ENCODE assay signal across 23 mouse cellular contexts in the genomic region with DNA sequence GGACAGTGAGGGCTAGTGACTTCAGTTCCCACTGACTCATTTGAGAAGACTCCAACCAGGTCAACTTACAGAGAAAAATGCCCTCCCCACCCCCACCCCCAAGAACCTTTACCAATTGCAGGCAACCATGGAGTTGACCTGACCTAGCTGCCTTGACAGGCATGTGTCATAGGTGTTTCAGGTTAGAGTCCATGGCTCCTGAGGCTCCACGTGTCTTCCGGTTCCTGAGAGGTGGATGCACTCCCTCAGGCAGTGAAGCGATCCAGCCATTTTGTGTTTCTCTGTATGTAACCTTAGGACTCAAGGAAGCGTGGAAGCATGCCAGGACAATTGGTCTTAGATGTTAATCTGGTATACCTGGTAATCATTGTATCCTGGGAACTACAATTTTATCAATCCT. TPM values are rescaled to one million over a fixed set of nuclear protein-coding genes. Genes with fewer than 3 reads are reported as not detected.
DNase-seq lines count a peak whose midpoint lies in the region; ATAC-seq and TF ChIP-seq lines count a peak whose summit lies in the region.
"Had no signal": no experiment of that assay in that cellular context is flagged by ENCODE, and none has a peak within 500 bp of the region (broad histone marks: within the 10 kb centered on the region; RNA-seq: fewer than 3 reads in every experiment).

No protein-coding gene starts in this region.

- no peak for TF ChIP-seq EP300 in heart, adult 2 months (IDR thresholded peaks at IDR 0.05; ENCODE audit: insufficient read depth, low read depth, low read length)

- TF ChIP-seq CTCF in heart, adult 2 months (IDR thresholded peaks at IDR 0.05), result no peak

- no peak overlapping the region for H3K4me3 ChIP-seq in heart, embryonic 16.5 days (ENCODE audit: low read length)
- H3K4me3 ChIP-seq in heart, adult 2 months, result no peak overlapping the region
- H3K4me3 ChIP-seq in limb, embryonic 15.5 days, result no peak overlapping the region
- no peak overlapping the region for H3K4me3 ChIP-seq in limb, embryonic 10.5 days
- H3K4me3 ChIP-seq: embryonic facial prominence, embryonic 13.5 days; erythroblast, embryonic 14.5 days; gastrocnemius, adult 2 months; intestine, embryonic 15.5 days; layer of hippocampus, adult 2 months; left cerebral cortex, adult 2 months; limb, embryonic 13.5 days; midbrain, embryonic 10.5 days; midbrain, embryonic 15.5 days; neural tube, embryonic 15.5 days had no signal

- no peak overlapping the region for H3K4me2 ChIP-seq in heart, embryonic 16.5 days (ENCODE audit: low read depth, low read length)
- no peak overlapping the region for H3K4me2 ChIP-seq in limb, embryonic 15.5 days
- H3K4me2 ChIP-seq: embryonic facial prominence, embryonic 13.5 days; intestine, embryonic 15.5 days; limb, embryonic 13.5 days; midbrain, embryonic 15.5 days; neural tube, embryonic 15.5 days had no signal

- DNase-seq in heart, adult 11 months, result peak; percentile 86
- no peak for DNase-seq in heart, adult 18-20 months
- DNase-seq in heart, adult 2 months, result no peak
- no peak for DNase-seq in limb, embryonic 10.5 days (ENCODE audit: low spot score)
- DNase-seq in urinary bladder, postnatal 14 days (ENCODE audit: low spot score), result peak; percentile 46
- DNase-seq in urinary bladder, postnatal 4 days (ENCODE audit: low spot score in 2 of 2), result no peak
- DNase-seq: embryo, embryonic 11 days; gastrocnemius, postnatal 36 days; thymus, postnatal 4 days had no signal

- peak overlapping the region; percentile 82 for H3K27ac ChIP-seq in heart, embryonic 16.5 days (ENCODE audit: low read length)
- H3K27ac ChIP-seq in heart, adult 2 months, result no peak overlapping the region; the same call in none of the 2 replicates
- no peak overlapping the region for H3K27ac ChIP-seq in limb, embryonic 15.5 days
- H3K27ac ChIP-seq in limb, embryonic 10.5 days, result no peak overlapping the region
- H3K27ac ChIP-seq: embryonic facial prominence, embryonic 13.5 days; gastrocnemius, adult 2 months; intestine, embryonic 15.5 days; layer of hippocampus, adult 2 months; left cerebral cortex, adult 2 months; limb, embryonic 13.5 days; midbrain, embryonic 10.5 days; midbrain, embryonic 15.5 days; neural tube, embryonic 15.5 days had no signal

- H3K9ac ChIP-seq in heart, embryonic 16.5 days (ENCODE audit: low read length), result no peak overlapping the region
- no peak overlapping the region for H3K9ac ChIP-seq in heart, adult 2 months (ENCODE audit: low read depth, low read length)
- H3K9ac ChIP-seq in limb, embryonic 15.5 days, result no peak overlapping the region
- H3K9ac ChIP-seq: embryonic facial prominence, embryonic 13.5 days; intestine, embryonic 15.5 days; limb, embryonic 13.5 days; midbrain, embryonic 15.5 days; neural tube, embryonic 15.5 days had no signal

- no peaks in the 10 kb centered on the region for H3K36me3 ChIP-seq in heart, embryonic 16.5 days (ENCODE audit: control insufficient read depth, insufficient read depth)
- no peaks in the 10 kb centered on the region for H3K36me3 ChIP-seq in heart, adult 2 months (ENCODE audit: control insufficient read depth, insufficient read depth, low read length)
- no peaks in the 10 kb centered on the region for H3K36me3 ChIP-seq in limb, embryonic 15.5 days
- H3K36me3 ChIP-seq in limb, embryonic 10.5 days, result no peaks in the 10 kb centered on the region
- H3K36me3 ChIP-seq: embryonic facial prominence, embryonic 13.5 days; intestine, embryonic 15.5 days; limb, embryonic 13.5 days; midbrain, embryonic 10.5 days; midbrain, embryonic 15.5 days had no signal

- 89% methylated on average over 4 of the region's 4 CpGs for WGBS in heart, embryonic 16.5 days
- 91% methylated on average over 4 of the region's 4 CpGs for WGBS in heart, adult 2 months
- WGBS in limb, embryonic 15.5 days, result 84% methylated on average over 4 of the region's 4 CpGs
- 95% methylated on average over 4 of the region's 4 CpGs for WGBS in limb, embryonic 10.5 days

- no peaks in the 10 kb centered on the region for H3K27me3 ChIP-seq in heart, embryonic 16.5 days (ENCODE audit: control insufficient read depth, insufficient read depth, low read length)
- H3K27me3 ChIP-seq in heart, adult 2 months (ENCODE audit: control insufficient read depth, insufficient read depth, low read length), result no peaks in the 10 kb centered on the region
- H3K27me3 ChIP-seq in limb, embryonic 15.5 days, result no peaks in the 10 kb centered on the region
- H3K27me3 ChIP-seq in limb, embryonic 10.5 days (ENCODE audit: low read depth, poor library complexity, severe bottlenecking), result no peaks in the 10 kb centered on the region
- H3K27me3 ChIP-seq: embryonic facial prominence, embryonic 13.5 days; intestine, embryonic 15.5 days; limb, embryonic 13.5 days; midbrain, embryonic 15.5 days; neural tube, embryonic 15.5 days; Patski had no signal

- H3K79me2 ChIP-seq in heart, adult 2 months (replicated peaks; ENCODE audit: control insufficient read depth, insufficient read depth, low read length), result no peaks in the 10 kb centered on the region

- H3K9me3 ChIP-seq in heart, embryonic 16.5 days (replicated peaks; ENCODE audit: control insufficient read depth, low read length), result no peaks in the 10 kb centered on the region
- H3K9me3 ChIP-seq in limb, embryonic 15.5 days, result no peaks in the 10 kb centered on the region
- no peaks in the 10 kb centered on the region for H3K9me3 ChIP-seq in limb, embryonic 10.5 days (replicated peaks)
- H3K9me3 ChIP-seq: embryonic facial prominence, embryonic 13.5 days; intestine, embryonic 15.5 days; limb, embryonic 13.5 days; midbrain, embryonic 10.5 days; midbrain, embryonic 15.5 days; neural tube, embryonic 15.5 days had no signal

- no peak for ATAC-seq in heart, embryonic 16.5 days (replicated peaks; ENCODE audit: extremely low read depth, insufficient read depth, low FRiP score)
- 0 out of 2 replicates have a peak, but pooled peaks have one; percentile 19 for ATAC-seq in limb, embryonic 15.5 days (ENCODE audit: insufficient number of reproducible peaks, low FRiP score, low TSS enrichment, low read depth)
- ATAC-seq: forebrain, embryonic 16.5 days; intestine, embryonic 15.5 days; midbrain, embryonic 15.5 days had no signal

- intact Hi-C loops in heart, adult 2 months (cut with DNase I), result no loop called here

- TF ChIP-seq POLR2A in heart, adult 2 months (IDR thresholded peaks at IDR 0.05; ENCODE audit: insufficient read depth, low read depth, low read length), result no peak

- peaks cover 33% of the 10 kb centered on the region for H3K4me1 ChIP-seq in heart, embryonic 16.5 days (ENCODE audit: control insufficient read depth, insufficient read depth, low read length)
- peaks cover 7% of the 10 kb centered on the region for H3K4me1 ChIP-seq in heart, adult 2 months (ENCODE audit: control insufficient read depth, insufficient read depth, low read length)
- peaks cover 3% of the 10 kb centered on the region for H3K4me1 ChIP-seq in limb, embryonic 15.5 days
- no peaks in the 10 kb centered on the region for H3K4me1 ChIP-seq in limb, embryonic 10.5 days
- H3K4me1 ChIP-seq: intestine, embryonic 15.5 days; midbrain, embryonic 15.5 days had no signal

RNA-seq across cellular contexts. Expression of gene Arl5a, which starts 13.7 kb away (rescaled TPM):
- total RNA-seq in heart, adult 18-20 months (2021), result 10 to 100 TPM; 35.8 to 35.9 TPM
- polyA plus RNA-seq in heart, embryonic 16.5 days (2015; fragmentation: Nextera tagmentation; extraction: Ambion mirVana), result 43.2 and 45.7 TPM in 2 replicates
- 10 to 100 TPM; 32.5 to 33.9 TPM for total RNA-seq in heart, adult 2 months (2021)
- polyA plus RNA-seq in heart, adult 2 months (2012; rRNA removed), result 10.0 and 23.9 TPM in 2 replicates
- polyA plus RNA-seq in limb, embryonic 15.5 days (2015; fragmentation: Nextera tagmentation; extraction: Ambion mirVana), result 35.6 and 42.3 TPM in 2 replicates
- 48.4 and 60.2 TPM in 2 replicates for polyA plus RNA-seq in limb, embryonic 10.5 days (2016; fragmentation: Nextera tagmentation; extraction: Ambion mirVana)

Comparison
In these comparisons a context has a peak if more than half of its experiments do, and no peak if none do; other contexts are left out.
1. DNase-seq: peak in heart, adult 11 months (single experiment) and urinary bladder, postnatal 14 days (single experiment); none in heart, adult 18-20 months (0 of 2), heart, adult 2 months (0 of 2), limb, embryonic 10.5 days (single experiment) and urinary bladder, postnatal 4 days (0 of 2).